Mouse (Mus musculus): ENCODE data around the gene Gtf2e1. TPM values are rescaled to one million over a fixed set of nuclear protein-coding genes. Genes with fewer than 3 reads are reported as not detected.

Gene Gtf2e1
- polyA plus RNA-seq, 1 experiment from 2014 or later = 55.2 TPM

DNA sequence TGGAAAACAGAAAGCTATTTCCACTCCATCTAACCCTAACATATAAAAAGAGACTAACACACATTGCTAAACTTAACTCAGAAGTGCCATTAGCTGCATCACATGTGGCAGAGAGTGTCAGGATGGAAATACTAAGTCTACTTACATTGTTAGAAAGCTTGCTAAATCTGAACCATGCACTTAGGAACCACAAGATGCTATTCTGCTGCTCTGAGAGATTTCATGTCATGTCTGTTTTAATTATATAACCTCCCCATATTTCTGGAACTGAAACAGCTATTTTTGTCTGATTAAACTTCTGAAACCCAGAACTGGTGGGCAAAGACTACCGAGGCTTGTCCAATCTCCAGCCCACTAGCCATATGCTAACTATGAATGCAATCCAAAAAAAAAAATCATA, 7.5 kb downstream of the Gtf2e1 start:
- Histone ChIP-seq H3K27me3 (ENCODE audit: low read depth, poor library complexity, severe bottlenecking) (no peaks in the 10 kb centered on the region), H3K4me3 (no peak overlapping the region), H3K27ac (replicated peaks) (no peak overlapping the region), H3K9me3 (replicated peaks) (no peaks in the 10 kb centered on the region), H3K4me1 (peaks cover 16% of the 10 kb centered on the region), H3K36me3 (peaks cover 68% of the 10 kb centered on the region)
- no peak for DNase-seq (ENCODE audit: low spot score)
- WGBS = 96% methylated on average over 1 of the region's 1 CpGs

DNA sequence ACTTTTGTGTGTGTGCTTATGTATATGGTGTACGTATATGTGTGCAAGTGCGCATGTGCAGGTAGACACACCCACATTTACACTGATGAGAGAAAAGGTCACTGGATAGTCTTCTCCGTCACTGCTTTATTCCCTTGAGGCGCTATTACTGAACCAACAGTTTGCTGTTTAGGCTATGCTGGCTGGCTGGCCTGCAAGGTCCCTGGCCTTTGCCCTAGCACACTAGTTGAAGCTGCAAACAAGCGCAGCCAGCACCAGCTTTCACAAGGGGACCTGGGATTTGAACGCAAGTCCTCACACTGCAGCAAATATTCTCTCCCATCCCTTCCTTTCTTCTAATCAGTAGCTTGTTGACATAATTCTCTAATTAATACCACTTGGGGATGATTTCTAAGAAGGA, 9.4 kb downstream of the Gtf2e1 start:
- WGBS = 84% methylated on average over 6 of the region's 6 CpGs
- H3K9me3 ChIP-seq (replicated peaks) = no peaks in the 10 kb centered on the region
- no peak overlapping the region for H3K4me3 ChIP-seq
- DNase-seq (ENCODE audit: low spot score) = no peak
- H3K27ac ChIP-seq (replicated peaks) = no peak overlapping the region
- no peaks in the 10 kb centered on the region for H3K27me3 ChIP-seq (ENCODE audit: low read depth, poor library complexity, severe bottlenecking)
- H3K4me1 ChIP-seq = peaks cover 21% of the 10 kb centered on the region
- H3K36me3 ChIP-seq = peaks cover 75% of the 10 kb centered on the region

DNA sequence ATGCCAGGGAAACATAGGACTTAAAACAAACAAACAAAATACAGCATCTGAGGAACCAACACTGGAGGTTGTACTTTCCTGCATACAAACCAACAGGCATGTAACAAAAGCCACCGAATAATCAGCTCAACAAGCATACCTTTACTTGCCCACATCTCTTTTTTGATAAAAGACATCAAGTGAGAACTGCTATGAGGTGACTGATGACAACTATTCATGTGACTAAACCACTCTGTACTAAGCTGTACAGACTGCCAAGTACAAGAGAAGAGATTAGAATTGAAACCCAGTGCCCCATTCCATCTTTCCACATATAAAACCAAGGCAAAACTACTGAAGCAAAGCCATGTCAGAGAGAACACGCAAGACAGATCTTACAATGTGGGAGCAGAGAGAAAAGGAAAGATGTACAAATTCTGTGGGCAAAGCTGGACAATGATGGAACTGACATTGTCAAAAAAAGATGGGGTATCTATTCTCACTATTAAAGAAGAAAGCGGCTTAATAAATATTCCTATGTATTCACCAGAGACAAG, 12.8 kb downstream of the Gtf2e1 start:
- 93% methylated on average over 3 of the region's 3 CpGs for WGBS
- H3K27me3 ChIP-seq (ENCODE audit: low read depth, poor library complexity, severe bottlenecking) = no peaks in the 10 kb centered on the region
- no peak for DNase-seq (ENCODE audit: low spot score)
- peaks cover 16% of the 10 kb centered on the region for H3K4me1 ChIP-seq
- peaks cover 76% of the 10 kb centered on the region for H3K36me3 ChIP-seq
- no peak overlapping the region for H3K27ac ChIP-seq (replicated peaks)
- H3K9me3 ChIP-seq (replicated peaks) = peaks cover 9% of the 10 kb centered on the region
- no peak overlapping the region for H3K4me3 ChIP-seq

DNA sequence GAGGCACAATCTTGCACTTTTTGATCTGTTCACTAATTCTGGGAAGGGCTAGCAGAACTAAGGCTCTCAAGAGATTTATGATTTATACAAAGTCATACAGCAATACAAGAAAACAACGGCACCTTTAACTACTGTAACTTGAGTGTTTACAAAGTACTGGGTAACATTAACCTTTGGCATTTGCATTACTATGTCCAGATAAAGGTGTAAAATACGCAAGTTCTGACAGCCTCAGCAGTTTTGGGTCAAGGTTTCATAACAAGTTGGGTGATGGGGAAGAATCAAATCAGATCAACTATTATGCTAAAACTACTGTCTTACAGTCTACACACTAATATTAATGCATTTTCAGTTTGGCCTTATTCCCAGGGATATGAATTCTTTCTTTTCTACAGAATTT, 14.5 kb downstream of the Gtf2e1 start:
- no peak for DNase-seq (ENCODE audit: low spot score)
- H3K36me3 ChIP-seq = peaks cover 78% of the 10 kb centered on the region
- H3K27ac ChIP-seq (replicated peaks) = no peak overlapping the region
- H3K27me3 ChIP-seq (ENCODE audit: low read depth, poor library complexity, severe bottlenecking) = no peaks in the 10 kb centered on the region
- peaks cover 14% of the 10 kb centered on the region for H3K4me1 ChIP-seq
- WGBS = 95% methylated on average over 2 of the region's 2 CpGs
- peaks cover 9% of the 10 kb centered on the region for H3K9me3 ChIP-seq (replicated peaks)
- H3K4me3 ChIP-seq = no peak overlapping the region

DNA sequence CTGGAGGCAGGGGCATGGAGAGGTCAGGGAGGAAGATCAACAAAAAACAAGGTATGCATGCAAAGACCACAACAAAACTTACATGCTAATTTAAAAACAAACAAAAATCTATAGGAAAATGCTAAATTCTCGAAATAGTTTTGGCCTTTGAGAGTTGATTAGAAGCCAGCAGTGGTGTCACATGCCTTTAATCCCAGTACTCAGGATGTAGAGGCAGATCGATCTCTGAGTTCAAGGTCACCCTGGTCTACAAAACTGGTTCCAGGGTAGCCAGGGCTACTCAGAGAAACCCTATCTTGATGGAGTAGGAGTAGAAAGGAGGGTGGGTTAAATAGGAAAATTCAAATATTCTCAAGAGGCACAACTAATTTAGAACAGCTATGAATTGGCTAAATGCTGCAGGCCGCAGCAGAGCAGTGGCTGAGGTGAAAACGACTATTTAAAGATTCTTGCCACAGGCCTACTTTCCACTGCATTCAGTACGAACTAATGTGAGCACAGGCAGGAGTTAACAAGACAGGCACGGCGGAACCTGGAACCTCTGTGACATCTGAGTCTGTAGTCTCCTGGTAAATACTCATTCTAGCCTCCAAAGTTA, 17.4 kb downstream of the Gtf2e1 start:
- H3K36me3 ChIP-seq = peaks cover 95% of the 10 kb centered on the region
- 94% methylated on average over 7 of the region's 7 CpGs for WGBS

DNA sequence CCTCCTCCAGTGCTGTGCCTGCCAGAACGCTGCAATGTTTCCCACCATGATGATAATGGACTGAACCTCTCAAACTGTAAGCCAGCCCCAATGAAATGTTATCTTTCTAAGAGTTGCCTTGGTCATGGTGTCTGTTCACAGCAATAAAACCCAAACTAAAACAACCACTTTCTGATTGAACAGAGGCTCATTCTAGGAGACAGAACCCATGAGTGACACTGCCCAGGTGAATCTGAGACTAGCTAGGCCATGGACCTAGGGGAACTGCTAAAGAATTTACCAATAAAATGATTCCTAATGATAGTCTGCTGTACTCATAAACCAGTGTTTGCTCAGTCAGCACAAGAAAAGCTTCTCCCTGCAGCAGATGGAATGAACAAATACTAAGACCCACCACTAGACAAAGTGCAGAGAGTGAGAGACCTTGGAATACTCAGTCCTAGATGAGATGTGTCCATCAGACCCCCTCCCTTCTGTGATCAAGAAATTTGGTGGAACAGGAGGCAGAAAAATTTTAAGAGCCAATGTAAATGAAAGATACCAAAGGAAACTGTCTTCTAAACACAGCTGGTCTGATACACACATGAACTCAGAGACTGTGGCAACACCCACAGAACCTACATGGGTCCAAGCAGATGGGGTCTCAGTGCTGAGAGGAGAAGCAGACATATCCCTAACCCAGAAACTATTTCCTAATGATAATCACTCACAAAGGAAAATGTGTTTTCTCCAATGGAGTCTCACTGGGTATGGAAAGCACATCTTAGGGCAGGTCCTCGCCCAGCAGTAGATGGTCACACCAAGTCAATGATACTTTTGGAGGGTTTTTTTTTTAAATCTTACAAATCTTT, 19.2 kb downstream of the Gtf2e1 start:
- Histone ChIP-seq H3K27ac (replicated peaks) (no peak overlapping the region), H3K4me3 (no peak overlapping the region), H3K27me3 (ENCODE audit: low read depth, poor library complexity, severe bottlenecking) (no peaks in the 10 kb centered on the region), H3K4me1 (no peaks in the 10 kb centered on the region), H3K36me3 (peaks cover 90% of the 10 kb centered on the region), H3K9me3 (replicated peaks) (peaks cover 9% of the 10 kb centered on the region)
- WGBS = 94% methylated on average over 2 of the region's 2 CpGs
- DNase-seq (ENCODE audit: low spot score) = no peak

More for the DNA sequence above, 17.4 kb downstream of the Gtf2e1 start:
- no peak overlapping the region for H3K4me3 ChIP-seq
- no peak for DNase-seq (ENCODE audit: low spot score)
- H3K9me3 ChIP-seq (replicated peaks) = peaks cover 9% of the 10 kb centered on the region
- peaks cover 6% of the 10 kb centered on the region; the same call in 1 of the 2 replicates for H3K4me1 ChIP-seq
- no peaks in the 10 kb centered on the region for H3K27me3 ChIP-seq (ENCODE audit: low read depth, poor library complexity, severe bottlenecking)
- no peak overlapping the region for H3K27ac ChIP-seq (replicated peaks)

DNA sequence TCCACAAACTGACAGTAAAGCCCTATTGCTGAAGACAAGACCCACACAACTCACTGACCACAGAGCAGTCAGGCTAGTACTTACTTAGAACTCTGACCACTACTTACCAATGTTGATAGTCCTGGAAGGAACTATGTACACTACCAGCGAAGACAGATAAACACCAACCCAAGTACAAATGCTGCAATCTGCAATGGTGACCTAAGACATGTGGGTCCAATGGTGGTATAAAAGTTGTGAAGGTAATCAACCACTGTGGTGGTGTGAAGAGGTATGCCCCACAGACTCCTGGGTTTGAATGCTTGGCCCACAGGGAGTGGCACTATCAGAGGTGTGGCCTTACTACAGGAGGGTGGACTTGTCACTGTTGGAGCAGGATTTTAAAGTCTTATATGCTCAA, 19.9 kb downstream of the Gtf2e1 start:
- no peaks in the 10 kb centered on the region for H3K27me3 ChIP-seq (ENCODE audit: low read depth, poor library complexity, severe bottlenecking)
- H3K9me3 ChIP-seq (replicated peaks) = peaks cover 9% of the 10 kb centered on the region
- WGBS = 98% methylated on average over 1 of the region's 1 CpGs
- H3K36me3 ChIP-seq = peaks cover 90% of the 10 kb centered on the region
- no peaks in the 10 kb centered on the region for H3K4me1 ChIP-seq
- DNase-seq (ENCODE audit: low spot score) = no peak
- no peak overlapping the region for H3K27ac ChIP-seq (replicated peaks)
- no peak overlapping the region for H3K4me3 ChIP-seq

DNA sequence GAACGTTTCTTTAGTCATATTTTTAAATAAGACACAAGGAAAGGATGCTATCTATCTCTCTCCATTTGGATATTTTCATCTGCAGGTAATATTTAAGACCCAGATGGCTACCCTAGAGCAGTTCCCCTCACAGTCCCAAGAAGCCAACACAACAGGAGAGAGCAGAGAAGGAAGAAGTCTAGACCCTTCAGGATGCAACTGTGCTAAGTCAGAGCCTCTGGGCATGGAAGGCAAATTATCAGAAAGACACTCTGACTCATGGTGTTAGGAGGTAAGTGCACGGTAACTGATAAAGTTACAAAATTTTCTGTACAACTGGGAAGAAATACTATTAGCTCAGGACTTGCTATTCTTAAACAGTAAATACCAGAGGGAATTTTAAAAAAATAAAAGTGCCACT, 20.9 kb downstream of the Gtf2e1 start:
- no peak for DNase-seq (ENCODE audit: low spot score)
- 91% methylated on average over 2 of the region's 2 CpGs for WGBS
- no peak overlapping the region for H3K4me3 ChIP-seq

DNA sequence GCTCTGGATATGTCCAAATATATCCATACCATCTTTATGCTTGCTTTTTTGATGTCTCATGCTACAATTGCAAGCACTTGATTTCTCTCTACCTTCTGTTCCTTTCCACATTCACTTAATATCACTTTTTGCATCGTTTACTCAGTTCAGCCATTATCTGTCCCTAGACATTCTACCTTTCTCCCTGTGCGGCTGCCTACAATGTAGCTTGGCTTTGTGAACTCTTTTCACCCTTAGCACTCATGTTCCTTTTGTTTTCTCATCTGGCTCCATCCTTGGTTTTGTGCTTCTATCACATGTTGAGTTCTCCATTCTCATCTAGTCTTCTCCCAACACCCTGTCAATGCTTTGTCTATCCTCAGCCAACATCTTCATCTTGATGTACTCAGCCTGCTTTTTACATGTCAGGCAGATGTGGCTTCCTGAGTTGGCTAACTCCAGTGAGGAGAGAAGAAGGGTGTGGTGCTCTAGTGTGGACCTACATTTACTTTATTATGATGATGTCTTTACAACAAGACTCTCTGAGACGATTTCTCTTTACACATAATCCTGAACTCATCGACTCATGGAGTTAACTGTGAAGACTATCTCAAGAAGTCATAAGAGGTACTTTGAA, 21.9 kb downstream of the Gtf2e1 start:
- H3K4me1 ChIP-seq = no peaks in the 10 kb centered on the region
- DNase-seq (ENCODE audit: low spot score) = no peak
- no peak overlapping the region for H3K27ac ChIP-seq (replicated peaks)
- no peak overlapping the region for H3K4me3 ChIP-seq
- peaks cover 87% of the 10 kb centered on the region for H3K36me3 ChIP-seq
- 90% methylated on average over 4 of the region's 4 CpGs for WGBS
- H3K27me3 ChIP-seq (ENCODE audit: low read depth, poor library complexity, severe bottlenecking) = no peaks in the 10 kb centered on the region
- H3K9me3 ChIP-seq (replicated peaks) = no peaks in the 10 kb centered on the region

More for the DNA sequence above, 20.9 kb downstream of the Gtf2e1 start:
- Histone ChIP-seq H3K9me3 (replicated peaks) (peaks cover 4% of the 10 kb centered on the region), H3K4me1 (no peaks in the 10 kb centered on the region), H3K36me3 (peaks cover 87% of the 10 kb centered on the region), H3K27me3 (ENCODE audit: low read depth, poor library complexity, severe bottlenecking) (no peaks in the 10 kb centered on the region), H3K27ac (replicated peaks) (no peak overlapping the region)

DNA sequence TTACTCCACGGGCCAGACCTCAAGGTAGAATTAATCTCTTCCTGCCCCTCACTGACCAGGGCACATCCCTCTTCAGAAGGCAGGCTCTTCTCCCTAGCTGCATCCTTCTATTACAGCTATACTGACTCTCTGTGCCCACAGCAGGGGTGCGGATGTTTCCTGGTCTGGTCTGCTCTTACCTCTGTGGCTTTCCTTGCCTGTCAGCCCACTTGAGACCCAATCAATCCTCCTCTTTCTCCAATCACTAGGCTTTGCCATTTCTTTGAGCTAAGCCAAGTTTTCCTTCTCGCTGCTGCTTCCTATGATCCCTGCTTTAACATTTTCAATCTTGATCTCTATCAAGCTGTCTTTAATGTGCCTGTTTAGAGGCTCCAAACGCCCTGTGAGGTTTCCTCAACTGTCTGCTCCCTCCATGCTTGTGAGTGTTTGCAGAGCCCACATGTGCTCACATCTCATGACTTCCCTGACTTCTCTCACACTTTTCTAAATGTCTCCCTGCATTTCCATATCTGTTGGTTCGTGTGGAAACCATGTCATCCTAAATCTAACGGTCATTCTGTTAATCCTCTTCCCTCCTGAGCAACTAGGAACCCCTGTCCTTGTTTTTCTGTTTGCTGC, 23.1 kb downstream of the Gtf2e1 start:
- DNase-seq (ENCODE audit: low spot score) = no peak
- H3K4me1 ChIP-seq = no peaks in the 10 kb centered on the region
- 88% methylated on average over 6 of the region's 6 CpGs for WGBS
- H3K9me3 ChIP-seq (replicated peaks) = no peaks in the 10 kb centered on the region
- H3K27me3 ChIP-seq (ENCODE audit: low read depth, poor library complexity, severe bottlenecking) = no peaks in the 10 kb centered on the region
- H3K27ac ChIP-seq (replicated peaks) = no peak overlapping the region
- H3K4me3 ChIP-seq = no peak overlapping the region
- peaks cover 87% of the 10 kb centered on the region for H3K36me3 ChIP-seq

DNA sequence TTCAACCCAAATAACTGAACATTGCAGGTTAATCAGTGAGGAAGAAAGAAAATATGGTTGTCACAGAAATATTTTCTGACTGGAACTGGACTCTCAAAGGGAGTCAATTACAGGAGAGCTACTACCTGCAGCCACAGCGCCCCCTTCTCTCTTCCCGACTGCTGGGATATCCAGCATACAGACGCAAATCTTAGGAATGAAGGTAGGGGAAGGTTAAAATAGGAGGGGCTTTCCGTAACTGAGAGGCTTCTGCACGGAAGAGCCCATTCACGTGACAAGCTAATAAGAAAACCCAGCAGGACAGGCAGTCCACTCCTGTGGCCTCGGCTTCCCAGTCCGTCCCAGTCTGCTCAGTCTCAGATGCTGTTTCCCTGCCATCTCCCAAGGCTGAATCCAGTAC, 24.9 kb downstream of the Gtf2e1 start:
- WGBS = 82% methylated on average over 8 of the region's 8 CpGs
- no peaks in the 10 kb centered on the region for H3K27me3 ChIP-seq (ENCODE audit: low read depth, poor library complexity, severe bottlenecking)
- DNase-seq (ENCODE audit: low spot score) = no peak
- H3K4me3 ChIP-seq = no peak overlapping the region
- H3K9me3 ChIP-seq (replicated peaks) = no peaks in the 10 kb centered on the region
- H3K4me1 ChIP-seq = no peaks in the 10 kb centered on the region
- no peak overlapping the region for H3K27ac ChIP-seq (replicated peaks)
- peaks cover 87% of the 10 kb centered on the region for H3K36me3 ChIP-seq

DNA sequence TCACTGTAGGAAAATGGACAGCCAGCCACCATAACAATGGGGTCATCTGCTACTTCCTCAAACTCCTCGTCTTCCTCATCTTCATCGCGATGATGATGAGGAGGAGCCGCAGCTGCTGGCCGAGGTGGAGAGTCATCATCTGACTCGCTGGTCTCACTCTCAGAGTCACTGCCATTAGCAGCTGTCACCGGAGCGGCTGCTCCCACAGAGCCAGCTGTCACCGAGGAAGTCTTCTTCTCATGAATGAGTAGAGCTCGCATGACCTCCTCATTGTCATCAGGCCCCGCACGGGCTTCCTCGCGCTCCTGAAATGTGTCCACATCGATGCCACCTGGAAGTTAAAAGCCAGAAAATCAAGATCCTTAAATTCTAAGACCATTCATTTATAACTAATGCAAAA, 28.1 kb downstream of the Gtf2e1 start:
- no peak overlapping the region for H3K27ac ChIP-seq (replicated peaks)
- H3K4me1 ChIP-seq = no peaks in the 10 kb centered on the region
- H3K36me3 ChIP-seq = peaks cover 78% of the 10 kb centered on the region
- H3K27me3 ChIP-seq (ENCODE audit: low read depth, poor library complexity, severe bottlenecking) = no peaks in the 10 kb centered on the region
- H3K4me3 ChIP-seq = no peak overlapping the region
- no peak for DNase-seq (ENCODE audit: low spot score)
- WGBS = 95% methylated on average over 15 of the region's 15 CpGs
- no peaks in the 10 kb centered on the region for H3K9me3 ChIP-seq (replicated peaks)
